Mouse (Mus musculus) MEL (cell line): ENCODE measurements around the gene Nsl1.
A peak's percentile ranks its signal among the peaks of the same experiment; 100 is the strongest.

Experiments used
- CTCF ChIP-seq, 3 experiments: IDR thresholded peaks in 2 of 3; conservative IDR thresholded peaks in 1 of 3; 2 replicates each; pipeline ENCODE4 v1.5.1; 2011 to 2012; ENCODE audit warnings: low read length in 3 of 3, low read depth in 2 of 3, mild to moderate bottlenecking in 2 of 3, improper control_type of control experiment in 1 of 3, inconsistent platforms in 1 of 3, mixed read lengths in 1 of 3, moderate library complexity in 1 of 3; ENCODE audit not compliant: control insufficient read depth in 1 of 3, insufficient read depth in 1 of 3, poor library complexity in 1 of 3, severe bottlenecking in 1 of 3
- EP300 ChIP-seq, 2 experiments: IDR thresholded peaks; 2 replicates each; pipeline ENCODE4 v1.6.1; 2011; ENCODE audit warnings: improper control_type of control experiment in 2 of 2, low read length in 2 of 2, low read depth in 1 of 2, mild to moderate bottlenecking in 1 of 2
- GATA1 ChIP-seq: IDR thresholded peaks from 2 replicates; pipeline ENCODE4 v1.6.1; 2011; ENCODE audit warnings: low read depth, low read length, improper control_type of control experiment
- HCFC1 ChIP-seq: IDR thresholded peaks from 2 replicates; pipeline ENCODE4 v1.6.1; 2012; ENCODE audit warnings: low read depth, mild to moderate bottlenecking, inconsistent platforms, low read length, improper control_type of control experiment, moderate library complexity
- KAT2A ChIP-seq: conservative IDR thresholded peaks from 2 replicates; pipeline ENCODE4 v1.6.1; 2012; ENCODE audit warnings: low read depth, low read length, improper control_type of control experiment, inconsistent platforms
- MAFK ChIP-seq: IDR thresholded peaks from 2 replicates; pipeline ENCODE4 v1.6.1; 2011; ENCODE audit warnings: low read depth, mild to moderate bottlenecking, low read length, improper control_type of control experiment, borderline replicate concordance
- MEF2A ChIP-seq: IDR thresholded peaks from 2 replicates; pipeline ENCODE4 v1.6.1; 2014; ENCODE audit warnings: low read depth, mild to moderate bottlenecking, inconsistent platforms, low read length, improper control_type of control experiment; ENCODE audit not compliant: poor library complexity, insufficient replicate concordance, severe bottlenecking; ENCODE audit errors: extremely low read depth
- NRF1 ChIP-seq: IDR thresholded peaks from 2 replicates; pipeline ENCODE4 v1.6.1; 2014; ENCODE audit warnings: low read depth, mild to moderate bottlenecking, inconsistent platforms, low read length, improper control_type of control experiment, moderate library complexity; ENCODE audit not compliant: poor library complexity, insufficient read depth, severe bottlenecking
- POLR2A ChIP-seq, 2 experiments: IDR thresholded peaks; 2 replicates each; pipeline ENCODE4 v1.6.1; 2011 to 2012; ENCODE audit warnings: low read length in 2 of 2, mild to moderate bottlenecking in 2 of 2, control low read depth in 1 of 2, improper control_type of control experiment in 1 of 2, low read depth in 1 of 2, moderate library complexity in 1 of 2; ENCODE audit not compliant: control insufficient read depth in 1 of 2, insufficient read depth in 1 of 2, poor library complexity in 1 of 2
- UBTF ChIP-seq: IDR thresholded peaks from 2 replicates; pipeline ENCODE4 v1.6.1; 2012; ENCODE audit warnings: low read depth, mild to moderate bottlenecking, inconsistent platforms, low read length, improper control_type of control experiment, moderate library complexity, borderline replicate concordance; ENCODE audit not compliant: insufficient read depth
- ZNF384 ChIP-seq: IDR thresholded peaks from 2 replicates; pipeline ENCODE4 v1.6.1; 2012; ENCODE audit warnings: low read depth, mild to moderate bottlenecking, inconsistent platforms, low read length, improper control_type of control experiment

DNA sequence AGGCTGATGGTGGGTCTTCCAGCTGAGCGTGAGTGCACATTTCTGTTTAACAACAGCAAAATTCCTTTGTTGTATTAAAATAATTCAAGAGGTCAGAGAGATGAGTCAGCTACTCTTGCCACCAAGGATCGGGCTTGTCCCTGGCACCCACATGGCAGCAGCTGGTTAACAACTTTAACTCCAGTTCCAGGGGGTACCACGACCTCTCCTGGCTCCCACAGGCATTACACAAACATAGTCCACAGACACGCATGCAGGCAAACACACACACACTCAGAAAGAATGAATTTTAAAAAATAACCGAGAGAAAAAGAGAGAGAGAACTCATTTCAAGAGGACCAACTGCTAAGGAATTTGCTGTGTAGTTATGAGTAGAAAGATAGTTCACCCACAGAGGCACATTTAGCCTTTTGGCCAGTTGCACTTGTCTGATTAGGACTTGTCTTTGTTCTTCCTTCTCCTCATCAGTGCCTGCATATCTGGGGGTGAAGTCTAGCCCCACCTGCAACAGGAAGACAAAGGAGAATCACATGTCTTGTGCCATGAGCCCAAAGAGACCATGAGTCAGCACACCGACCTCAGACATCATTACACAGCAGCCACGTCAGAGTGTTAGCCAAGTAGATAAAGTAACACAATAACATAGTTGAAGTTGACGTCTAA, 7.8 kb upstream of the Nsl1 start:
- TF ChIP-seq EP300 (IDR thresholded peaks at IDR 0.05; ENCODE audit: low read depth in 1 of 2, low read length in 2 of 2), result peak; percentile 83 to 92
- peak; percentile 38; the same call in 1 of the 2 replicates for TF ChIP-seq HCFC1
- no peak; the same call in 1 of the 2 replicates for TF ChIP-seq KAT2A
- TF ChIP-seq POLR2A (IDR thresholded peaks at IDR 0.05; ENCODE audit: control insufficient read depth in 1 of 2, insufficient read depth in 1 of 2, low read depth in 1 of 2, low read length in 2 of 2, poor library complexity in 1 of 2), result peak in 1 of 2 experiments; percentile 67; a peak in 2 of 4 replicates
- TF ChIP-seq NRF1, result no peak
- no peak for TF ChIP-seq ZNF384
- peak; percentile 54 to 65 (median 64) for TF ChIP-seq CTCF (IDR thresholded peaks at IDR 0.05 in 2 of 3, conservative IDR thresholded peaks at IDR 0.05 in 1 of 3; ENCODE audit: control insufficient read depth in 1 of 3, insufficient read depth in 1 of 3, low read depth in 2 of 3, low read length in 3 of 3, poor library complexity in 1 of 3, severe bottlenecking in 1 of 3)
- TF ChIP-seq GATA1, result peak; percentile 88
- peak; percentile 79; the same call in 1 of the 2 replicates for TF ChIP-seq MAFK
- TF ChIP-seq MEF2A, result peak; percentile 38; the same call in 1 of the 2 replicates
- TF ChIP-seq UBTF, result no peak
